Mouse (Mus musculus): ENCODE measurements around the gene Phldb2. TPM values are rescaled to one million over a fixed set of nuclear protein-coding genes. Genes with fewer than 3 reads are reported as not detected.

Gene Phldb2
- total RNA-seq (2022): 10 to 100 TPM; 11.3 to 12.6 (median 11.8) TPM

DNA sequence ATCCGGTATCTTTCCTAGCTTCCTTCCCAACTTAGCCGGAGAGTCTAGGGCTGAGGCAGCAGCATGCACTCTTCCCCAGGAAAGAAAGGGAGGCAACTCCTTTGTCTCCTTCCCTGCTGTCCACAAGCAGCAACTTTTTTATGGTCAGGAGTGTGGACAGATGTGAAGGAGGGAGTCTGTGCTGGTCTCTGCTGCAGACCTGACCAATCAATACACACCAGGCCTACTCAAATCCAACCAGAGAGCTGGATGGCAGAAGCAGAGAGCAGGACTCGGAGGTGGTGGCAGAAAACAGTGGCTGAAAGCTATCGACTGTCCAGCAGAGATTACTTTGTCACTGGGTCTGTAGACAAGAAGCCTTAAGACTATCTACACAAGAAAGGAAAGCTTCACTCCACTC, at the start of gene Phldb2:
Gene Phldb2, minus strand, starts transcription at position 205 of the 400 bp plus-strand sequence.
- no peak for DNase-seq (ENCODE audit: low spot score)

DNA sequence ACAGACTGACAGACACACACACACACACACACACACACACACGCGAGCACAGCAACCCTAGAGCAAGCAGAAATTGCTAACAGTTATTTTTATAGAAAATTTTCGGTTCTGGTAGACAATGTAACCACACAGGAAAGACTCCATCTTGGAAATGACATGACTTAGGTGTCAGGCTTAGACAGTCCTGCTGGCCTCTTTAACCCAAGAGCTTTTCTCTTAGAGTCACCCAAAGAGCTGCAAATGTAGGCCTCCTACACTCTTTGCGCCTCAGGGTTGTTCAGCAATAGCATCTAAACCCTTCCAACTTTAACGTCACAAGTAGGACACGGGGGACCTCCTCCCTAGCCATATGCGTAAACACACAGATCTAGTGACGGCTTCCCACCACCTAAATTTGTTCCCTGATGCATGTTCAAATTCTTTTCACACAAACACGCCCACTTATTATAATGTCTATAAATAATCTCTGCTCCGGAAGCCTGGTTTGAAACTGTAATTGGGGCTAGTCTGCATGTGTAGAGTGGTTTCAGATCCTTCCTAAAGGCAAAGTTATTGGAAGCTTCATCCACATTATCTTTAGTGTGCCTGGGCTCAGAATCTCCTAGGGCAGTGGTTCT, 48.3 kb upstream of the Phldb2 start:
- DNase-seq (ENCODE audit: low spot score): no peak

DNA sequence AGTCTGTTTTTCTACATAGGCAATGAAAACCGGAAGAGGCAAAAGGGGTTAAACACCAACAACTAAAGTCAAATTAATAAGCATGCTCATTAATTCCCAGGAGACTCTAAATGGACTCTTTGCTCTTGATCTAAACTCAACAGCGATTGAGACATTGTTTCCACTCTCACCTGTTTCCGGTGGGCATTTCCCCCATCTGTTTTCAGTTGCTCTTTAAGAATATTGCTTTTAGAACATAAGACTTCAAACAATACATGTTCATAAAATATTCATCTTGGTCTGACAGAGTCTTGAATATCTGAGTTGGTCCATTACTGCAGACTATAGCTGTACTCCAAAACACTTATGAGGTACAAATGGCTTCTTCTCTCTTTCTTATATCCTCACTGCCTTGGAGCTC, 47.6 kb upstream of the Phldb2 start:
- DNase-seq (ENCODE audit: low spot score): no peak

- no peak for DNase-seq (ENCODE audit: low spot score)
Measured at GRCm38 (mm10) chr16:45999374-46000191, 46.2 kb upstream of the Phldb2 start.

DNA sequence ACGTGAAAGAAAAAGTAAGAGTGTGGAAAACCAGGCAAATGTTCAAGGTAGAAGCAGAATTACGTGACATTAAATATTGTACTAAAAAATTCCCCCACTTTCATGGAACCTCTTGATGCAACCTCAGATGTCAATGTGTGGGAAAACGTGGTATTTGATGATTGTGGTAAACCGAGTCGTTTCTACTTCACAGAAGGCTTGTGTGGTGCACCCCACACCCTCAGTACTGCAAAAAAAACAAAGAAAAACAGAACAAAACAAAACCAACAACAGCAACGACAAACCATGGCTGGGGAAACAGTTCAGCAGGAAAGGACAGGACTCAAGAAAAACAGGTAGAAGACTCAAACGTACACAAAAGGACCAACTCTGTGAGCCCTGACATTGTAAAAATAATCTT, 44.8 kb upstream of the Phldb2 start:
- no peak for DNase-seq (ENCODE audit: low spot score)

GRCm38 (mm10) chr16:45990901-45991676, 37.7 kb upstream of the Phldb2 start:
- DNase-seq (ENCODE audit: low spot score): no peak

DNA sequence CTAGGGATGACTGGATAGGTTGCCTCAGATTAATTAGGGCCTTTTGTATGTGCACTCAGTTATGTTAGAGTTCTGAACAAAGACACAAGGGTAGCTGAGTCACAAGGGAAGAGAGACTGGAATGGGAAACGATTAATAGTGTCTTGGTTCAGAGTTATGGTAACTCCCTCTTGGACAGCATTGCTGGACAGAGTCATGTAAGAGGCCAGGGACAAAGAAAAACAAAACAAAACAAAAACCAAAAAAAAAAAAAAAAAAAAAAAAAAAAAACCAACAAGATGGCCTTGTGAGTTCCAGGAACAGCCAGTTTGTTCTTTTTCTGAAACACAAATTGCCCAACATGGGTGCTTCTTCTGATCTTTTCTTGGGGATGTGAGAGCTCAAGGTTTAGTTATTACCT, 32.8 kb upstream of the Phldb2 start:
- no peak for DNase-seq (ENCODE audit: low spot score)

DNA sequence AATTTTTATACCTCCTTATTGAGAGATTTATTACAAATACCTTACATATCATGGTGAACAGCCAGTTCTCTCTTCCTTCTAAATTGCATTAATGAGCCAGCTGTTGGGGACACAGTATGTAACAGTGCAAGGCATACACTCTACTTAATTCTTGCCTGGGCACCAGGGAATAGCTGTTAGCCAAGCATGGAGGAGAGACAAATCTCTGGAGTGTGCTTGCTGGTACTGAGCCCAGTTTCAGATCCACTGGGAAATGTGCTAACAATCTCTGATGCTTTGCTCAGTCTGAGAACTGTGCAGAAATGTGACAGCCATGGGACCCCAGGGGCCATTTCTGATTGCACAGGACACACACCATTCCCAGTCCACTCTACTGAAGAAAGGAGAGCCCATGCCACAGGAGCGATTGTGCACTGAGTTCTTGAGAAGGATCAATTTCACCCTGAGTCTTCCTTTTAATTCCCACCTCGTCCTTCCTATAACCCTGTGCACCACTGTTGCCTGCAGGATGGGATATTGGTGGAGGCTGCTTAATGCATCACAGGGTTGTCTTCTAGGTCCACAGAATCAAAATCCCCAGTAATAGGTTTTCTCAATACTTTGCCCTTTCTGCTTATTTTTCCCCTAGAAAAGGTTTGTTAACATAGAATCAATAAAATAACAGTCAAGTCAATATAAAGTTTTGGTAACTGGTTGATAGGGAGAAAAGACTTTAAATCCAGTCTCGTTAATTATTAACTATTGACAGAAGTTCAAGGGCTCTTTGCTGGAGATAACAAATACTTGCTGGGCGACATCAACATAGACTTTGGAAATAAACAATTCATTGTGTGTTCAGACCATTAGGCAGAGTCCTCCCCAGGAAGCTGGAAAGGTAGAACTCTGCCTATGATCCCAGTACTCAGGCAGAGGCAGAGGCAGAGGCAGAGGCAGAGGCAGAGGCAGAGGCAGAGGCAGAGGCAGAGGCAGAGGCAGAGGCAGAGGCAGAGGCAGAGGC, 31.5 kb upstream of the Phldb2 start:
- DNase-seq (ENCODE audit: low spot score): no peak

GRCm38 (mm10) chr16:45976251-45976650, 22.9 kb upstream of the Phldb2 start:
- DNase-seq (ENCODE audit: low spot score): no peak

DNA sequence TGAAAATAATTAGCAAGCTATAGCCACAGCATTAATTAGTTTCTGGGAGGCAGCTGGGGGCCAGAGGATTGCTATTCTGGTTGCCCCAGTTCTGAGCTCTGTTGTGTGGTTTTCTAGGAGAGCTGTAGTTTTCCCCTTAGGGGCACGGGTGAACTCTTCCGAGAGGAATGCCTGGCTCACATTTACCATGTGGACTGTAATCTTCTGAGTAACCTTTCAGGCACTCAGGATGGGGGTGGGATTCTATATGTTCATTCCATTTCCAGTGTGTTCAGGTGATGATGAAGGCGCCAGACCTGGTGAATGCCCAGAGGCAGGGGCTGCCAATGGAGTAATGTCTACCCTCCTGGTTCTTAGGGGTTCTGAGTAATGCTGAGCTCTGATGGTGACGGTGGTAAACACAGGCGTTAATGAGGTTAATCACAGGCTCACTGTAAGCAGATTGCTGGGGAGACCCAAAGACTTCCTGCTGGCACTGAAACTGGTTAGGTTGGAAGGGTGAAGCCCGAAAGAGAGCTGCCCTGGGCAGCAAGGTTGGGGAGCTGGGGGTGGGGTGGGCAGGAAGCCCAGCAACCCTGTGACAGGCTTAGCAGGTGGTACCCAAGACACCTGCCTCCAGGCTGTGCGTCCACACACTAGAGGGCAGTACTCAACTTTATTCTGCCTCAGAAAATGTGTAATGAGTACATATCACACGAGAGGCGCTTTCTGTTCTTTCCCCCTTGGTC, 20.7 kb upstream of the Phldb2 start:
- no peak for DNase-seq (ENCODE audit: low spot score)

GRCm38 (mm10) chr16:45970187-45970586, 16.8 kb upstream of the Phldb2 start:
- no peak for DNase-seq (ENCODE audit: low spot score)

GRCm38 (mm10) chr16:45968716-45969115, 15.3 kb upstream of the Phldb2 start:
- no peak for DNase-seq (ENCODE audit: low spot score)

DNA sequence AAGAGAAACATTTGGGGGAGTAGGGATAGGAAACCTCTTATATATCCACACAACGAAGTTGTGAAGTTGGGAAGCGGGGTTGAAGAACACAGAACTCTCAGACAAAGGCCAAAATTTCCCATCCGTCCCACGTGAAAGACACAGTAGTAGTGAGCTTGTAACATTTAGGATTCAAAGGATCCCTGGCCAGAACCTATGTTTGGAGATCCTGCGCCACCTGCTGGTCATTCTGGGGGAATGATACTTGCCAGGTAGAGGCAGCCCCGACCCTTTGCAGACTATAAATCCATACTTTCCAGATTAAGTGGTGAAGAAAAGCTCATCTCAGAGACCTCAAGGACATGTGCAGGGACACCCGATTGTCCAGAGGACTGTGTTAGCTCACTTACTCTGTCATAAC, 14.1 kb upstream of the Phldb2 start:
- peak; percentile 82 for DNase-seq (ENCODE audit: low spot score)

DNA sequence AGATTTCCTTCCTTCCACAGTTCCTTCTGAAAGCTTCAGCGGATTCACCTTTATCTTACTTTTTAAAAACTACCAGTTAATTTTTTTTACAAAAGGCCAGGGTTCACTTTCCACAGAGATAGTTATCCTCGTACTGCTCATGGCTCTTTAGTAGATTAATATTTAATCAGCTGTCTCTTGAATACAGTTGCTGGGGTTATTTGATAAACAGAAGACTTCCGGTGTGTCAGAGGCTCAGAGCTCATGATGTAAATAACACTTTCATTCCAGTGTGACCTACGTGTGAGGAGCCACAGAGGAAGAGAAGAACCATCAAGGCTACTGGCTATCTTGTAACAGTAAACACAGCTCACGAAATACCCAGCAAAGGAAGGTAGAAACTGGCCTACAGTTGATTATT, 13.2 kb upstream of the Phldb2 start:
- no peak for DNase-seq (ENCODE audit: low spot score)

- no peak for DNase-seq (ENCODE audit: low spot score)
Measured at GRCm38 (mm10) chr16:45964777-45965176, 11.4 kb upstream of the Phldb2 start.

DNA sequence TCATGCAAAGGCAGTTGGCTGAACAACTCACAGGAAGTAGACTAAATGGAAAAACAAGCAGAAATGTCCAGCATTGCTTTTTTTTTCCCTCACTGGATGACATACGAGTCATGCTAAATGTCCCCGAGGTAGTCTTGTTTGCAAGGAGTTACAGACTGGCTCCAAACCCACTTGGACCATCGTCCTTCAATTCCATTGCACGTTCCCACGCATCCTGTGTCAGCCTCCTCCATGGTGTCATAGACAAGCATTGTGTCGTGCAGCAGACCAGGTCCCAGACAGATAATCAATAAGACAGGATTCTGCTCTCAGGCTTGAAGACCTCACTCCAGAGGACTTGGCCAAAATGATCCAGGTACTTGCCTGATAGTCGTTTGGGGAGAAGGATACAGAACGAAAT, 10.4 kb upstream of the Phldb2 start:
- DNase-seq (ENCODE audit: low spot score): no peak

GRCm38 (mm10) chr16:45963088-45963487, 9.7 kb upstream of the Phldb2 start:
- DNase-seq (ENCODE audit: low spot score): no peak

- no peak for DNase-seq (ENCODE audit: low spot score)
Measured at GRCm38 (mm10) chr16:45960978-45961377, 7.6 kb upstream of the Phldb2 start.

GRCm38 (mm10) chr16:45956390-45956950, 3.1 kb upstream of the Phldb2 start:
- DNase-seq (ENCODE audit: low spot score): no peak

GRCm38 (mm10) chr16:45952501-45952900, 897 bp downstream of the Phldb2 start:
- no peak for DNase-seq (ENCODE audit: low spot score)
